Mouse (Mus musculus) cortical plate, adult 2 months (tissue): Measurements from ENCODE around the gene Spon1.

Experiments used
- CTCF ChIP-seq: fragments of 200-500 bp; IDR thresholded peaks from 2 replicates; pipeline ENCODE4 v1.5.1; 2011; ENCODE audit warnings: mild to moderate bottlenecking, control low read depth, low read length; ENCODE audit not compliant: insufficient read depth; ENCODE audit errors: extremely low read depth
- POLR2A ChIP-seq: fragments of 200-500 bp; IDR thresholded peaks from 2 replicates; pipeline ENCODE4 v1.6.1; 2011; ENCODE audit warnings: mild to moderate bottlenecking, low read length, control low read depth; ENCODE audit not compliant: insufficient read depth; ENCODE audit errors: extremely low read depth

DNA sequence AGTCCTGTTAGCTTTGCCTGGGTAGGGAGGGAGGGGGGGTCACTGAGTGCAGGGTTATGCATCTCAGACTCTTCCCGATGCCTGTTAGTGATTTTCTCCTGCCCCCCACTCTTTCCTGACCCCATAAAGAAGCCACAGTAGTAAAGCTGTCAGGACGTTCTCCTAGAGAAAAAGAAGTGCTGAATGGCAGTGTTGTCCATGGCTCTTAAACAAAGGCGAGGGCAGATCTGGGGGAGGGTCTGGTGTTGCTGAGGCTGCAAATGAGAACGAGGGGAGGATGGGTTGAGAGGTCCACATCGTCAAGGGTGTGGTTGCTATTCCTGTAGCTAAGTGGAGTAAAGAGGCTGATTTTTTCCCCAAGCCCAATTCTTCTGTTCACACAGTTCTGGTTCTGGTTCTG, 21.8 kb upstream of the Spon1 start:
- TF ChIP-seq CTCF (no peak), POLR2A (no peak)
